Mouse (Mus musculus) testis, adult 2 months (tissue): Measurements from ENCODE around the gene Olfr206. TPM values are rescaled to one million over a fixed set of nuclear protein-coding genes. Genes with fewer than 3 reads are reported as not detected.
"Not testable (repeated sequence)": the region's sequence is repeated elsewhere in the genome, so short reads cannot be mapped to it uniquely, and the experiment has no call there.

Experiments used
- H3K27ac ChIP-seq: fragments of 200-500 bp; 2 replicates; pipeline ENCODE4 v1.5.1; 2012; ENCODE audit warnings: low read depth, low read length; ENCODE audit not compliant: control insufficient read depth, insufficient read depth
- H3K27me3 ChIP-seq: fragments of 200-500 bp; 2 replicates; pipeline ENCODE4 v1.6.1; 2012; ENCODE audit warnings: mild to moderate bottlenecking, low read length, moderate library complexity; ENCODE audit not compliant: control insufficient read depth, insufficient read depth
- H3K36me3 ChIP-seq: fragments of 200-500 bp; 2 replicates; pipeline ENCODE4 v1.6.1; 2012; ENCODE audit warnings: mild to moderate bottlenecking, low read length; ENCODE audit not compliant: control insufficient read depth, insufficient read depth
- H3K4me1 ChIP-seq: fragments of 200-500 bp; 2 replicates; pipeline ENCODE4 v1.6.1; 2012; ENCODE audit warnings: low read length; ENCODE audit not compliant: control insufficient read depth, insufficient read depth
- H3K4me3 ChIP-seq: fragments of 200-500 bp; 2 replicates; pipeline ENCODE4 v1.5.1; 2012; ENCODE audit warnings: low read depth, mild to moderate bottlenecking, low read length, moderate library complexity, mixed read lengths; ENCODE audit not compliant: control insufficient read depth
- CTCF ChIP-seq: fragments of 200-500 bp; IDR thresholded peaks from 2 replicates; pipeline ENCODE4 v1.5.1; 2012; ENCODE audit warnings: low read depth, mild to moderate bottlenecking, inconsistent platforms, low read length, moderate library complexity; ENCODE audit not compliant: control insufficient read depth, insufficient read depth, insufficient replicate concordance
- POLR2A ChIP-seq: fragments of 200-500 bp; IDR thresholded peaks from 2 replicates; pipeline ENCODE4 v1.6.1; 2012; ENCODE audit warnings: low read depth, mild to moderate bottlenecking, inconsistent platforms, low read length, moderate library complexity; ENCODE audit not compliant: control insufficient read depth
- polyA plus RNA-seq: library from polyadenylated mRNA; depleted of rRNA; stranded (reverse); fragments of >200 nt; gene quantifications from 2 replicates; pipeline ENCODE4 v1.2.3, GENCODE M21; 2012; rRNA removed

The Olfr206 gene
- polyA plus RNA-seq, result not detected in 2 replicates

DNA sequence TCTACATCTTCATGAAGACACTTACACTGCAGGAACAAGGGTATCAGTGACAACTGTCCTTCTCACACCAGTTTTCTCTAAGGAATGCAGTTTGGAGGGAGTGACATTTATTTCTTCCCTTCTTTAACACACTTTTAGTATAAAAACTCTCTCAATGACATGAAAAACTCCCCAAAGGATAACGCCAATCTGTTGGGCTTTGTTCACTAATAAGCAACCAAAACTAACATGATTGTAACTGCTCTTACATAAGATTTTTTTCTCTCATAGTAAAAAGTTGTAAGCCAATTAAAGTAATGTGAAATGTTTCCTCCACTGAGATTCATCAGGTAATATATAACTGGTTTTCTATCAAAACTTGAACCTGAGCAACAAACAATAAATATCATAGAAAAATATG is at the start of gene Olfr206:
TSS of gene Olfr206 (minus strand) at position 101 of the 400 bp plus-strand sequence.
- no peak within 1 kb of the TSS for H3K27ac ChIP-seq
- H3K4me3 ChIP-seq, result no peak within 1 kb of the TSS
- TF ChIP-seq CTCF (no peak), POLR2A (no peak)
- H3K27me3 ChIP-seq, result no peaks in the 10 kb centered on the region
- H3K36me3 ChIP-seq, result no peaks in the 10 kb centered on the region
- H3K4me1 ChIP-seq, result no peaks in the 10 kb centered on the region

- Histone ChIP-seq H3K4me1 (no peaks in the 10 kb centered on the region), H3K27me3 (no peaks in the 10 kb centered on the region), H3K4me3 (no peak overlapping the region; the same call in 1 of the 2 replicates), H3K36me3 (no peaks in the 10 kb centered on the region), H3K27ac (no peak overlapping the region)
- TF ChIP-seq POLR2A, result no peak
- TF ChIP-seq CTCF, result no peak
Observed at GRCm38 (mm10) chr16:59393300-59393699, 44.3 kb upstream of the Olfr206 start.

DNA sequence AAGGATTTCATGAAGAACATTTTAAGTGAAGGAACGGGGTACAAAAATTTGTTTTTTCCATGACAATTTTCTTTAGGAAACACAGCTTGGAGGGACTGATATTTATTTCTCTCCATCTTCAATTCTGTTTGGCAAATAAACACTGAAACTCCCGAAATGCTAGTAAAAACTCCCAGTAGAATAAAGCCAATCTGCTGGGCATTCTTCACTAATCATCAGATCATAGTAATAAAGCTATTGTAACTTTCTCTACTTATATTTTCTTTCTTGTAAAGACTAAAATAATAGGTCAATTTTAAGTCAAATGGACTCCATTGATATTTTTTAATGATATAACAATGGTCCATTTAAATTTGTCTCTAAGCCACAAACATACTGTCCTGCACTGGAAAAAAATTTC is 14.8 kb upstream of the Olfr206 start, which contains the start of gene Olfr209:
TSS of gene Olfr209 (minus strand) at position 101 of the 400 bp plus-strand sequence.
- no peaks in the 10 kb centered on the region for H3K4me1 ChIP-seq
- H3K36me3 ChIP-seq, result no peaks in the 10 kb centered on the region
- no peaks in the 10 kb centered on the region for H3K27me3 ChIP-seq
- H3K4me3 ChIP-seq, result no peak within 1 kb of the TSS
- no peak within 1 kb of the TSS for H3K27ac ChIP-seq
- TF ChIP-seq CTCF (no peak), POLR2A (no peak)

- H3K36me3 ChIP-seq, result no peaks in the 10 kb centered on the region
- H3K4me3 ChIP-seq, result no peak within 1 kb of the TSS
- no peak within 1 kb of the TSS for H3K27ac ChIP-seq
- TF ChIP-seq CTCF, result no peak
- no peaks in the 10 kb centered on the region for H3K27me3 ChIP-seq
- no peaks in the 10 kb centered on the region for H3K4me1 ChIP-seq
Observed at GRCm38 (mm10) chr16:59331038-59331437, 18.0 kb downstream of the Olfr206 start, which contains the start of gene Olfr205. Gene Olfr205 (minus strand): TSS chr16:59331138.

GRCm38 (mm10) chr16:59323262-59323661 is 25.8 kb downstream of the Olfr206 start:
- H3K36me3 ChIP-seq, H3K27ac ChIP-seq, H3K27me3 ChIP-seq, H3K4me3 ChIP-seq, H3K4me1 ChIP-seq: not testable (repeated sequence)

GRCm38 (mm10) chr16:59318148-59318547 is 30.9 kb downstream of the Olfr206 start, which contains the start of gene Olfr204:
Gene Olfr204 (minus strand): TSS chr16:59318248.
- Histone ChIP-seq H3K36me3 (no peaks in the 10 kb centered on the region), H3K27me3 (no peaks in the 10 kb centered on the region), H3K27ac (no peak within 1 kb of the TSS), H3K4me3 (no peak within 1 kb of the TSS), H3K4me1 (no peaks in the 10 kb centered on the region)
- TF ChIP-seq CTCF (no peak), POLR2A (no peak)

DNA sequence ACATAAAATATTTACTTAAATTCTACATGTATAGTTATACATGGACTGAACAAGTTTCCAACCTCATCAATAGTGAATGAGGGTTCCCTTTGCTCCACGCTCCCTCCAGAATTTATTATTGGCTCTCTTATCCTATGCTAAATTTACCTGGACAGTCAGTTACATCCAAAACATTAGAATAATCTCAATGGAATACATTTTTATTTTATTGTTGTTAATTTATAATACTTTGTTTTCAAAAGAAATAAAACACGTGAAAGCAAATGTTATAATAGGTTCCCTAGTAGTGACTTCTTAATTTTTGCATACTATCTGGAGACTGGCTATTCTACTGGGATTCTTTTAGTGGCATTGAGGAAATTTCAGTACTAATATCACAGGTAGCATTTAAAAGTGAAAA is 50.5 kb downstream of the Olfr206 start, which contains the start of gene Olfr203:
TSS of gene Olfr203 (plus strand) at position 301 of the 400 bp plus-strand sequence.
- TF ChIP-seq POLR2A (no peak), CTCF (no peak)
- Histone ChIP-seq H3K36me3 (no peaks in the 10 kb centered on the region), H3K27ac (no peak within 1 kb of the TSS), H3K27me3 (no peaks in the 10 kb centered on the region), H3K4me3 (no peak within 1 kb of the TSS), H3K4me1 (no peaks in the 10 kb centered on the region)

Other genes with a start within 250 kb of the Olfr206 start
- gene Olfr193, start 237.4 kb downstream of the Olfr206 start, polyA plus RNA-seq, result not detected in 2 replicates
- gene Olfr194, start 228.2 kb downstream of the Olfr206 start, polyA plus RNA-seq, result 0.04 and 0.15 TPM in 2 replicates
- not detected in 2 replicates for gene Olfr195, start 202.2 kb downstream of the Olfr206 start, polyA plus RNA-seq
- gene Olfr196, start 178.8 kb downstream of the Olfr206 start, polyA plus RNA-seq, result not detected in 2 replicates
- gene Olfr198, start 145.7 kb downstream of the Olfr206 start, polyA plus RNA-seq, result not detected in 2 replicates
- 1.3 and 1.4 TPM in 2 replicates for gene Olfr199, start 129.5 kb downstream of the Olfr206 start, polyA plus RNA-seq
- not detected in 2 replicates for gene Olfr201, start 76.6 kb downstream of the Olfr206 start, polyA plus RNA-seq
- not detected in 2 replicates for gene Olfr202, start 62.5 kb downstream of the Olfr206 start, polyA plus RNA-seq
- not detected in 2 replicates for gene Olfr203, start 50.4 kb downstream of the Olfr206 start, polyA plus RNA-seq
- gene Olfr204, start 31.0 kb downstream of the Olfr206 start, polyA plus RNA-seq, result not detected in 2 replicates
- not detected in 2 replicates for gene Olfr205, start 18.1 kb downstream of the Olfr206 start, polyA plus RNA-seq
- not detected in 2 replicates for gene Olfr209, start 14.7 kb upstream of the Olfr206 start, polyA plus RNA-seq
- 0.02 TPM in 1 of 2 replicates, not detected in the other for gene Gabrr3, start 58.1 kb upstream of the Olfr206 start, polyA plus RNA-seq
- gene Riox2, start 122.5 kb upstream of the Olfr206 start, polyA plus RNA-seq, result 2.4 and 2.7 TPM in 2 replicates